Mouse (Mus musculus): ENCODE measurements around the gene Nrxn1.

- TF ChIP-seq POLR2A (IDR thresholded peaks at IDR 0.05; ENCODE audit: insufficient read depth, low read depth, low read length) (no peak), CTCF (IDR thresholded peaks at IDR 0.05; ENCODE audit: insufficient read depth, low read depth, low read length) (no peak)
Observed at GRCm38 (mm10) chr17:90812485-90812884, 280.4 kb downstream of the Nrxn1 start.
